Mouse (Mus musculus) liver, embryonic 12.5 days (tissue): ENCODE measurements around the gene Senp8. TPM values are rescaled to one million over a fixed set of nuclear protein-coding genes. Genes with fewer than 3 reads are reported as not detected.

Source experiments
- ATAC-seq: fragments of 200-750 bp; cut with Nextera tagmentation; 2 replicates; pipeline ENCODE4 v1.8.0; 2017; ENCODE audit warnings: moderate number of reproducible peaks, mild to moderate bottlenecking, moderate library complexity
- H3K27ac ChIP-seq: fragments of 300-500 bp; sonication (generic); 2 replicates; pipeline ENCODE4 v1.5.1; 2016; ENCODE audit warnings: mild to moderate bottlenecking
- H3K27me3 ChIP-seq: fragments of 300-500 bp; sonication (generic); replicated peaks from 2 replicates; pipeline ENCODE4 v1.6.1; 2016; ENCODE audit warnings: mild to moderate bottlenecking, moderate library complexity
- H3K36me3 ChIP-seq: fragments of 300-500 bp; sonication (generic); 2 replicates; pipeline ENCODE4 v1.6.1; 2016; ENCODE audit warnings: mild to moderate bottlenecking, moderate library complexity
- H3K4me1 ChIP-seq: fragments of 300-500 bp; sonication (generic); 2 replicates; pipeline ENCODE4 v1.6.1; 2016
- H3K4me2 ChIP-seq: fragments of 300-500 bp; sonication (generic); 2 replicates; pipeline ENCODE4 v1.6.1; 2016; ENCODE audit warnings: mild to moderate bottlenecking, moderate library complexity
- H3K4me3 ChIP-seq: fragments of 300-500 bp; sonication (generic); 2 replicates; pipeline ENCODE4 v1.5.1; 2016; ENCODE audit warnings: mild to moderate bottlenecking, moderate library complexity
- H3K9ac ChIP-seq: fragments of 300-500 bp; sonication (generic); 2 replicates; pipeline ENCODE4 v1.6.1; 2016; ENCODE audit warnings: mild to moderate bottlenecking, moderate library complexity
- H3K9me3 ChIP-seq: fragments of 300-500 bp; sonication (generic); replicated peaks from 2 replicates; pipeline ENCODE4 v1.6.1; 2016; ENCODE audit warnings: mild to moderate bottlenecking, moderate library complexity
- WGBS: fragments of 180-500 bp; shearing (Covaris S2); methylation state at CpG from one replicate; pipeline ENCODE4 v1.1.7; 2016; ENCODE audit not compliant: insufficient replicate concordance; 5-methylcytosine and 5-hydroxymethylcytosine counted together
- polyA plus RNA-seq: library from polyadenylated mRNA; unstranded; fragments of >200 nt; fragmentation: Nextera tagmentation; extraction: Ambion mirVana; gene quantifications from 2 replicates; pipeline ENCODE4 v1.2.1, GENCODE M21; 2016

Senp8 gene
- polyA plus RNA-seq, 1 experiment from 2014 or later, result 5.7 TPM

GRCm38 (mm10) chr9:59735394-59735793, 15.1 kb downstream of the Senp8 start:
- peak; percentile 59; the same call in 1 of the 2 replicates for ATAC-seq
- no peaks in the 10 kb centered on the region for H3K36me3 ChIP-seq
- whole genome bisulfite sequencing, result 29% methylated on average over 4 of the region's 4 CpGs

GRCm38 (mm10) chr9:59733075-59733474, 17.4 kb downstream of the Senp8 start:
- no peaks in the 10 kb centered on the region for H3K27me3 ChIP-seq
- peaks cover 6% of the 10 kb centered on the region for H3K4me1 ChIP-seq
- no peaks in the 10 kb centered on the region for H3K9me3 ChIP-seq
- no peak for ATAC-seq
- H3K27ac ChIP-seq, result no peak overlapping the region
- no peaks in the 10 kb centered on the region for H3K36me3 ChIP-seq
- H3K4me2 ChIP-seq, result no peak overlapping the region
- 63% methylated on average over 6 of the region's 6 CpGs for WGBS
- no peak overlapping the region for H3K4me3 ChIP-seq
- no peak overlapping the region for H3K9ac ChIP-seq

More at GRCm38 (mm10) chr9:59735394-59735793, 15.1 kb downstream of the Senp8 start:
- no peak overlapping the region for H3K9ac ChIP-seq
- H3K4me1 ChIP-seq, result peaks cover 6% of the 10 kb centered on the region
- H3K27me3 ChIP-seq, result no peaks in the 10 kb centered on the region
- H3K4me3 ChIP-seq, result no peak overlapping the region
- no peak overlapping the region for H3K4me2 ChIP-seq
- H3K27ac ChIP-seq, result no peak overlapping the region
- H3K9me3 ChIP-seq, result no peaks in the 10 kb centered on the region

- Histone ChIP-seq H3K4me2 (no peak overlapping the region), H3K36me3 (no peaks in the 10 kb centered on the region), H3K9ac (no peak overlapping the region), H3K4me1 (peaks cover 6% of the 10 kb centered on the region), H3K9me3 (no peaks in the 10 kb centered on the region), H3K4me3 (no peak overlapping the region), H3K27ac (no peak overlapping the region), H3K27me3 (0 out of 2 replicates have a peak, but pooled peaks cover 4% of the 10 kb centered on the region)
- 60% methylated on average over 5 of the region's 5 CpGs for WGBS
- no peak for ATAC-seq
These were observed 19.4 kb downstream of the Senp8 start for GRCm38 (mm10) chr9:59731136-59731535.

GRCm38 (mm10) chr9:59727569-59728286, 22.8 kb downstream of the Senp8 start:
- H3K36me3 ChIP-seq, result no peaks in the 10 kb centered on the region
- H3K4me1 ChIP-seq, result 0 out of 2 replicates have a peak, but pooled peaks cover 3% of the 10 kb centered on the region
- no peak overlapping the region for H3K4me2 ChIP-seq
- H3K4me3 ChIP-seq, result no peak overlapping the region
- no peak overlapping the region for H3K27ac ChIP-seq
- no peaks in the 10 kb centered on the region for H3K9me3 ChIP-seq
- ATAC-seq, result no peak
- WGBS, result 70% methylated on average over 11 of the region's 11 CpGs
- H3K27me3 ChIP-seq, result 0 out of 2 replicates have a peak, but pooled peaks cover 4% of the 10 kb centered on the region
- no peak overlapping the region for H3K9ac ChIP-seq

- peaks cover 7% of the 10 kb centered on the region; the same call in 1 of the 2 replicates for H3K27me3 ChIP-seq
- H3K9me3 ChIP-seq, result no peaks in the 10 kb centered on the region
- H3K4me3 ChIP-seq, result no peak overlapping the region
- WGBS, result 56% methylated on average over 10 of the region's 10 CpGs
- H3K4me2 ChIP-seq, result no peak overlapping the region
- no peaks in the 10 kb centered on the region for H3K36me3 ChIP-seq
- no peak overlapping the region for H3K27ac ChIP-seq
- ATAC-seq, result no peak
- H3K9ac ChIP-seq, result no peak overlapping the region
- H3K4me1 ChIP-seq, result 0 out of 2 replicates have a peak, but pooled peaks cover 3% of the 10 kb centered on the region
These were observed 25.0 kb downstream of the Senp8 start for GRCm38 (mm10) chr9:59725515-59725914.

GRCm38 (mm10) chr9:59723791-59724442, 26.6 kb downstream of the Senp8 start:
- Histone ChIP-seq H3K27ac (no peak overlapping the region), H3K27me3 (peaks cover 12% of the 10 kb centered on the region; the same call in 1 of the 2 replicates), H3K4me1 (0 out of 2 replicates have a peak, but pooled peaks cover 3% of the 10 kb centered on the region), H3K4me3 (no peak overlapping the region), H3K9ac (no peak overlapping the region), H3K9me3 (no peaks in the 10 kb centered on the region), H3K4me2 (no peak overlapping the region), H3K36me3 (no peaks in the 10 kb centered on the region)
- ATAC-seq, result no peak
- WGBS, result 70% methylated on average over 8 of the region's 8 CpGs

GRCm38 (mm10) chr9:59723096-59723657, 27.3 kb downstream of the Senp8 start:
- Histone ChIP-seq H3K27ac (no peak overlapping the region), H3K4me1 (0 out of 2 replicates have a peak, but pooled peaks cover 3% of the 10 kb centered on the region), H3K36me3 (no peaks in the 10 kb centered on the region), H3K4me2 (no peak overlapping the region), H3K9ac (no peak overlapping the region), H3K4me3 (no peak overlapping the region), H3K9me3 (no peaks in the 10 kb centered on the region), H3K27me3 (peaks cover 14% of the 10 kb centered on the region; the same call in 1 of the 2 replicates)
- 16% methylated on average over 10 of the region's 10 CpGs for WGBS
- peak; percentile 15; the same call in 1 of the 2 replicates for ATAC-seq

- no peak overlapping the region for H3K27ac ChIP-seq
- H3K4me2 ChIP-seq, result no peak overlapping the region
- no peaks in the 10 kb centered on the region for H3K36me3 ChIP-seq
- H3K4me3 ChIP-seq, result no peak overlapping the region
- no peaks in the 10 kb centered on the region for H3K9me3 ChIP-seq
- peaks cover 11% of the 10 kb centered on the region; the same call in 1 of the 2 replicates for H3K27me3 ChIP-seq
- no peak overlapping the region for H3K9ac ChIP-seq
- ATAC-seq, result no peak
- 71% methylated on average over 5 of the region's 5 CpGs for WGBS
- H3K4me1 ChIP-seq, result 0 out of 2 replicates have a peak, but pooled peaks cover 3% of the 10 kb centered on the region
These were observed 29.4 kb downstream of the Senp8 start for GRCm38 (mm10) chr9:59721144-59721543.

- Histone ChIP-seq H3K4me2 (no peak overlapping the region), H3K36me3 (no peaks in the 10 kb centered on the region), H3K4me3 (no peak overlapping the region), H3K27ac (no peak overlapping the region), H3K9me3 (no peaks in the 10 kb centered on the region), H3K9ac (no peak overlapping the region), H3K27me3 (peaks cover 20% of the 10 kb centered on the region; the same call in 1 of the 2 replicates), H3K4me1 (0 out of 2 replicates have a peak, but pooled peaks cover under 1% of the 10 kb centered on the region)
- 73% methylated on average over 4 of the region's 4 CpGs for WGBS
- ATAC-seq, result no peak
These were observed 32.3 kb downstream of the Senp8 start for GRCm38 (mm10) chr9:59718237-59718636.

- peaks cover 17% of the 10 kb centered on the region; the same call in 1 of the 2 replicates for H3K27me3 ChIP-seq
These were observed 34.1 kb downstream of the Senp8 start for GRCm38 (mm10) chr9:59716275-59716898.

GRCm38 (mm10) chr9:59709225-59709624, 41.3 kb downstream of the Senp8 start:
- H3K9ac ChIP-seq, result no peak overlapping the region
- no peak for ATAC-seq
- no peak overlapping the region for H3K27ac ChIP-seq
- peaks cover 3% of the 10 kb centered on the region; the same call in 1 of the 2 replicates for H3K27me3 ChIP-seq
- no peaks in the 10 kb centered on the region for H3K36me3 ChIP-seq
- H3K4me1 ChIP-seq, result no peaks in the 10 kb centered on the region
- no peak overlapping the region for H3K4me3 ChIP-seq
- H3K4me2 ChIP-seq, result no peak overlapping the region
- WGBS, result 69% methylated on average over 3 of the region's 3 CpGs
- H3K9me3 ChIP-seq, result no peaks in the 10 kb centered on the region

More at GRCm38 (mm10) chr9:59716275-59716898, 34.1 kb downstream of the Senp8 start:
- H3K27ac ChIP-seq, result no peak overlapping the region
- WGBS, result 62% methylated on average over 7 of the region's 7 CpGs
- no peak overlapping the region for H3K9ac ChIP-seq
- no peaks in the 10 kb centered on the region for H3K4me1 ChIP-seq
- H3K36me3 ChIP-seq, result no peaks in the 10 kb centered on the region
- no peak overlapping the region for H3K4me2 ChIP-seq
- no peak overlapping the region for H3K4me3 ChIP-seq
- H3K9me3 ChIP-seq, result no peaks in the 10 kb centered on the region
- no peak for ATAC-seq
